Mouse (Mus musculus) megakaryocyte, adult 5-6 weeks (primary cell): ENCODE results near the gene Cherp. TPM values are rescaled to one million over a fixed set of nuclear protein-coding genes. Genes with fewer than 3 reads are reported as not detected.

ENCODE experiments used
- ATAC-seq: 2 replicates; pipeline ENCODE4 v1.8.0; 2016; ENCODE audit warnings: mild to moderate bottlenecking, inconsistent platforms; ENCODE audit not compliant: poor library complexity, severe bottlenecking
- total RNA-seq, 2 experiments: library from RNA; stranded (forward) in 1 of 2; stranded (reverse) in 1 of 2; fragments of 153-499, 151-499 nt in 1 of 2; fragments of 221-1000, 200-1000 nt in 1 of 2; gene quantifications; 2 replicates each; pipeline versions ENCODE4 v1.2.3 to v1.2.4; 2015 to 2017

Cherp gene
- total RNA-seq (2015) (55.9 and 63.0 TPM in 2 replicates), total RNA-seq (2017) (5.9 and 21.8 TPM in 2 replicates)

DNA sequence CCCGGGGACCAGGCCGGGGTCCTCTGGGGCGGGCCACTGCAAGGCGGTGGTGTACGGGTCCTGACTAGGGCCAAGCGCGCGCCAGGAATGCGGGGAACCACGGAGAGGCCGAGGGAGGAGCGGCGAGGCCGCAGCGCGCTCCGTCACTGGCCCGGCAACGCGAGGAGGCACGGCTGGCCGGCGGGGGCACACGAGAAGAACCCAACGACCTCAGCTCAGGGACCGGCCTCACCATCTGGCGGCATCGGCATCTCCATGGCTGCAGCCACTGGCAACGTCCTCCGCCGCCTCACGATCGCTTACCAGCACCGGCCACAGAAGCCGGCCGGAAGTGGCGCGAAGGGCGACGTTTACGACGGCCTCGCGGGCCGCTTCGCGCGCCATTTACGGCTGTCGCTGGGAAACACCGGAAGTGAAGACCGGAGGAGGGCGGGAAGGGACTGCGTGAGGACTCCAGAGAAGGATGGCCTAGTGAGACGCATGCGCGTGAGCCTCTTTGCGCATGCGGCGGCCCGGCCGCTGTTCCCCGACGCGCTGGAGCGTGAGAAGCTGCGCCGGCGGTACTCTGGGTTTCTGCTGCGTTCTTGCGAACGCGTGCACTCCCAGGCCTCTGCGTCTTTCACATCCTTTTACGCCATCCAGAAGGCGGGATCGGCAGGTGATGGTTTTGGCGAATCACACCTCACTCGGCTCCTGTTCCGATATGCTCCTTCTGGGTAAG, at the start of gene Cherp:
TSS of gene Cherp (minus strand) at position 401 of the 721 bp plus-strand sequence.
- ATAC-seq, result peak; percentile 97

GRCm38 (mm10) chr8:72521888-72522287, 46.9 kb upstream of the Cherp start:
- no peak for ATAC-seq

DNA sequence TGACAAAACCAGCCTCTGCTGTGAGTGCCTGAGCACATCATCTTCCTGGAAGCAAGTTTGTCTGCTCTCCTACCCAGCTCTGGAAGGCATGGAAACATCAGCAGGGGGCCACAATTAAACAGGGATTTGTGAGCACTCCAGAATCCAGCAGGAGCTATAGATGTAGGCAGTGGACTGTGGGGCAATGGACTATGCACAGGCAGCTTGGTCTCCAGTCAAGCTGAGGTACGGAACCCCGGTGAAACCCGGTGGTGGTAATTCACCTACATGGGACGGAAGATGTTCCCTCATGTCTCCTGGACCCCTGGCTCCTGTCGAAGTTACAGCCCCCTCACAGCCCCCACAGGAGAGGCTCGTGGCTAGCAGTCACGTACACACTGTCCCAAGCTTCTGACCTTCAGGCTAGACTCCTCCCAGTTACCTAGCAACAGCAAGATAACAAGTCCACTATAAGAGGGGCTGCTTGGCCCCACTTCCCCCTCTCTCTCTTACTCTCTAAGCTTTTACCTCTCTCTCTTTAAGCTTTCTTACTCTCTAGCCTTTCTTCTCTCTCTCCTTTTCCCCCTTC, 42.5 kb upstream of the Cherp start:
- ATAC-seq, result no peak

DNA sequence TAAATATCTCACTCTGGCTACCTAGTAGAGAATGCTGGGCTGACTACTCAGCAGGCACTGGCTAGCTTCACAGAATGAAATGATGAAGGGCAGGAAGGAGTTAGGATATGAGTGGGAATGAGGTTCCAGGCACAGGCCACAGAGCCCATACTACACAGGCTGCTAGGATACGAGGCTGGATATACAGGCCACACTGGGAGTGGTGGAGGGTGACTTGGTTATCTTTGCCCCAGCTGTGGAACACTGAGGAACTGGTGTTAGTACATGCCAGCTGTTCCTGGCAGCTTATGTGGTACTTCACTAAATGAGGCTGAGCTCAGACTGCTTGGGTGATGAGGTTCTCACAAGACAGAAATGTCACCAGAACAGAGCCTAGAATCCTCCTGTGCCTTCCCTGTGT, 38.1 kb upstream of the Cherp start:
- ATAC-seq, result no peak

GRCm38 (mm10) chr8:72512648-72513047, 37.6 kb upstream of the Cherp start:
- ATAC-seq, result no peak

- no peak for ATAC-seq
Observed at GRCm38 (mm10) chr8:72507505-72507904, 32.5 kb upstream of the Cherp start.

GRCm38 (mm10) chr8:72504637-72505314, 29.8 kb upstream of the Cherp start:
- ATAC-seq, result no peak

DNA sequence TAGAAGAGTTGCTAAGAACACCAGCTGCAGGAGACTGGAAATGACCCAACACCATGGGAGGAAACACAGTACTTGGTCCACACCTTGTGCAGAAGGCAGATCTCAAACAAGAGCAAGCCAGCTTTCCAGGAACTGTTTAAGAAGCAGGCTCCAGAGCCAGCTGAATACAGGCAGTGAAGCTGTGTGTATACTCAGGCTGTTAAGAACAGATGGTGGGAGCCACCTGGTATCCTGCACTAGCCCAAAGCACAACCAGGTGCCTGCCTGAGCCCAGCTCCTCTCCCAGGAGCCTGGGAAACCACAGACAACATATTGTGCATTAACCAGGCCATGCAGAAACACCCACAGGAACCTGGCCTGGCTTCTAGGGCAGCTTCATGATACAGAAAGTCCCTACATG, 29.1 kb upstream of the Cherp start:
- no peak for ATAC-seq

GRCm38 (mm10) chr8:72500521-72500931, 25.5 kb upstream of the Cherp start:
- no peak for ATAC-seq

- ATAC-seq, result no peak
Observed at GRCm38 (mm10) chr8:72499521-72500284, 24.7 kb upstream of the Cherp start.

DNA sequence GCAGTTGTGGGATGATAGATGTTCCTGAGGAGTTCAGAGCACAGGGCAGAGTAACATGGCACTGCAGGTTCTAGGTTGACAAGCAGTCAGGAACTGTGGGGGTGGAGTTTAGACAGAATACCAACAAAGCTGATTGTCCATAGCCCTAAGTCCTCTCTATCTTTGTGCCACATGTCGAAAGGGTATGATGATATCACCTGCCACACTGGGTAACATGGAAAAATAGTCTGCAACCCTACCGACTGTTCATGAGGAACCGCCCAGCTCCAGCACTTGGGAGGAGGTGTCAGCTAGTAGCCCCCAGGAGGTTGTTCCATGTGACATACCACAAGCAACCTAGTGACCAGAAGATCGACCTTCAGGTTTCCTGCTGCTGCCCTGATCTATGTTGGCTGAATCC, 23.5 kb upstream of the Cherp start:
- no peak for ATAC-seq

DNA sequence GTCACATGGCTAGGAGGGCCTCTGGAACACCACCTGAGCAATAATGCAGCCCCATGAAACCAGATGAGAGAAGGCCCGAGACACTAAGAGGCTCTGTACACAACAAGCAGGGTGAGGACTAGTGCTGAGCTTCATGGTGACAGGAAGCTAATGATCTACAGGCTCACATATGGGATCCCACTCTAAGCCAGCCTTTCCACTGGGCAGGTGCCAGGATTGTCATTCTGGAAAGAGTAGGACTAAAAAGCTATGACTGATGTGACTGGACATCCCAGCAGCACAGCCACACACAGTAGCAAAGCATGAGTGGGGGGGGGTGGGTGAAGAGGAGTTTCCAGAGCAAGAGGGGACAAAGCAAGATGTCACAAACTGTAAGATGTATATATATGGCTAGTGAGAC, 22.9 kb upstream of the Cherp start:
- ATAC-seq, result no peak

DNA sequence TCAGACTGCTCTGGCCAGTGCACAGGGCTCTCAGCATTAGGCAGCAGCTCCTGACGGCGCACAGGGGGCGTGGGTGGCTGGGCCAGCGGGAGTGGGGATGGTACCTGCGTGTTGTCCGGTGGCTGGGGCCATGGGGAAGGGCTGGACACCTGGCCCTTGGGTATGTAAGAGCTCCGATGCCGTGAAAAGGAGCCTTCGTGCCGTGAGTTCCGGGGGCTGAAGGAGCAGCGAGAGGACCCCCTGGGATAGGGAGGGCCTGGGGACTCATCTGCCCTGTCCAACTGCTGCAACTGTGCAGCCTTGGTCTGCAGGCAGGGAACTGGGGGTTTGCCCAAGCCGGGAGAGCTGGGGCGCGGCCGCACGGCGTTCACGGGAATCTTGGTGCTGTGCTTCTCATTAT, 21.2 kb upstream of the Cherp start:
- no peak for ATAC-seq

DNA sequence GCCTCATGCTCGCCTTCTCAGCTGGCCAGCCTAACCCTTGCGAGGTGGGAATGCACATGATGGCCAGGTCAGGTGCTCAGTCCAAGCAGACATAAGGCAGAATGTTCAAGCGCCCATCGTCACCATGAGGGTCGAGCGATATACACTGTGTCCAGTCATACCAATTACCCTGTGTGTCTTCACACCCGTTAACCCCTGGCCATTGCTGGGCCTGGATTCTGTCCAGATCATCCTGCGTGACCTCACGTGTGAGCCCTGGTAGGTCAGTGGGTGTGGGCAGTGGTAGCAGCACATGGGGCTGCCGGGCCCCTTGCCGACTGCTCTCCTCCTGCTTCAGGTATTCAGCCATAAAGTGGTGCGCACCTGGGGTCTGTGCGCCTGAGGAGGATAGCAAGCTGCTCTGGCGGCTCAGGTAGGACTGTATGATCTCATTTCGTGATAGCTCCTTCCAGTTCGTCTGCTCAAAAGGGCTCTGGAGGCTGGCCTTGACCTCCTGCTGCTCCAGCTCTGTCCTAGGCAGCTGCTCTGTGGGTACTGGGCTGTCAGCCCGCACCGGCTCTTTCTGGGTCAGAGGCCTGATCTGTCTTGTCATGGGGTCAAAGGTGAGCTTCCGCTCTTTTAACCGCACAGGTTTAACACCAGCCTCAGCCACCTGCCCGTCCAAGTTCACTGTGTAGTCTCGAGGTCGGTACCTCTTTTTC, 20.5 kb upstream of the Cherp start:
- ATAC-seq, result no peak

DNA sequence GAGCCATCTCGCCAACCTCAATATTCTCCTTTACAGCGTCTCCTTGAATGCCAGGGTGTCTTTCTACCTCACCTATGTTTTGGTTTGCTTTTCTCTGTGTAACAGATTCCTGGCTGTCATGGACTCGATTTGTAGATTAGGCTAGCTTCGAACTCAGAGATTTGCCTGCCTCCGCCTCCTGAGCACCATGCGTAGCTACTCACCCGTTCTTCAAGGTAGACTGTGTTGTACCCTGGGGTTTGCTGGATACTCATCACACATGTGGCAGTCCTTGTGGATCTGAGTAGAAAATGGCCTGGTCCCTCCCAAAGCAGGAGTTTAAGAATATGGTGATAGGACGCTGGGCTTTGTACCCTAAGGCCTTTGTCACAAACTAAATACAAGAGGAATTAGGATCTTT, 18.4 kb upstream of the Cherp start:
- ATAC-seq, result no peak

GRCm38 (mm10) chr8:72492622-72493081, 17.6 kb upstream of the Cherp start:
- ATAC-seq, result peak; percentile 89

- peak; percentile 59 for ATAC-seq
Observed at GRCm38 (mm10) chr8:72491680-72492621, 16.9 kb upstream of the Cherp start, which contains the start of gene Slc35e1. Gene Slc35e1, minus strand, starts transcription at chr8:72492614.

- no peak for ATAC-seq
Observed at GRCm38 (mm10) chr8:72491017-72491416, 16.0 kb upstream of the Cherp start.

DNA sequence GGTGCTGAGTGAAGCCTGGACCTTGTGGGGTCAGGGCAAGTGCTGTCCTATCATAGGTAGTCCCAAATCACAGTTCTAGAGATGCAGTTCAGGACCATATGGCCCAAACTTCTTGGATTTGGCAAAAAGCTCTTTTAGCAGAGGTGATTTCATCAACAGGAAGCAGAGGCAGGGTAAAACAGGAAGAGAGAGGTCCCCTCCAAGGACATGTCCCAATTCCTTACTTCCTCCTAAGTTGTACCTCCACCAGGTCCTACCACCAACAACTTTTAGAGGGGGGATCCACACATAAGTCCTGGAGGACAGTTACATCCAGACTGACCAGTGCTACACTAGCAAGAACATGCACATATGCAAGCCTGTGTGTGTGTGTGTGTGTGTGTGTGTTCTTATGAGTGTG, 12.0 kb upstream of the Cherp start:
- ATAC-seq, result peak; percentile 55
